Mouse (Mus musculus) cerebellum, adult 9-10 months (tissue): ENCODE measurements around the gene Hcfc1.

Experiments used
- DNase-seq: peaks from one replicate; pipeline ENCODE4 v3.0.0; 2022

Gene Hcfc1

GRCm38 (mm10) chrX:73931871-73932270 lies 34.3 kb downstream of the Hcfc1 start:
- DNase-seq, result no peak

GRCm38 (mm10) chrX:73930402-73931062 lies 35.6 kb downstream of the Hcfc1 start, which contains the start of gene Renbp:
TSS of gene Renbp (minus strand) at chrX:73930850.
- DNase-seq, result no peak

- no peak for DNase-seq
Observed at GRCm38 (mm10) chrX:73922550-73922882, 43.6 kb downstream of the Hcfc1 start.

- DNase-seq, result peak; percentile 90
Observed at GRCm38 (mm10) chrX:73921823-73922549, 44.2 kb downstream of the Hcfc1 start, which contains the start of the genes Arhgap4 and Naa10. TSS of gene Arhgap4 (minus strand) at chrX:73921870. TSS of gene Naa10 (minus strand) at chrX:73921944.

GRCm38 (mm10) chrX:73921285-73921822 lies 44.8 kb downstream of the Hcfc1 start:
- no peak for DNase-seq

GRCm38 (mm10) chrX:73918631-73919030 lies 47.5 kb downstream of the Hcfc1 start:
- no peak for DNase-seq

- no peak for DNase-seq
Observed at GRCm38 (mm10) chrX:73916945-73917344, 49.2 kb downstream of the Hcfc1 start.

GRCm38 (mm10) chrX:73914827-73915703 lies 51.1 kb downstream of the Hcfc1 start:
- DNase-seq, result peak; percentile 88

- no peak for DNase-seq
Observed at GRCm38 (mm10) chrX:73911588-73911987, 54.6 kb downstream of the Hcfc1 start.

- no peak for DNase-seq
Observed at GRCm38 (mm10) chrX:73911156-73911555, 55.0 kb downstream of the Hcfc1 start.

- no peak for DNase-seq
Observed at GRCm38 (mm10) chrX:73910451-73910850, 55.7 kb downstream of the Hcfc1 start.

GRCm38 (mm10) chrX:73910049-73910448 lies 56.1 kb downstream of the Hcfc1 start:
- no peak for DNase-seq

- no peak for DNase-seq
Observed at GRCm38 (mm10) chrX:73897959-73898358, 68.2 kb downstream of the Hcfc1 start.

GRCm38 (mm10) chrX:73895719-73896118 lies 70.4 kb downstream of the Hcfc1 start, which contains the start of gene L1cam:
TSS of gene L1cam (minus strand) at chrX:73896105.
- peak; percentile 74 for DNase-seq

GRCm38 (mm10) chrX:73892833-73893232 lies 73.3 kb downstream of the Hcfc1 start:
- DNase-seq, result peak; percentile 57
